Mouse (Mus musculus) megakaryocyte progenitor cell, adult 5-6 weeks (primary cell): ENCODE results near the gene Gm11758. TPM values are rescaled to one million over a fixed set of nuclear protein-coding genes. Genes with fewer than 3 reads are reported as not detected.
"Not testable (repeated sequence)": the region's sequence is repeated elsewhere in the genome, so short reads cannot be mapped to it uniquely, and the experiment has no call there.

ENCODE experiments used
- ATAC-seq: replicated peaks from 2 replicates; pipeline ENCODE4 v1.8.0; 2016; ENCODE audit warnings: mild to moderate bottlenecking, moderate TSS enrichment, inconsistent platforms; ENCODE audit not compliant: poor library complexity
- total RNA-seq, 2 experiments: library from RNA; stranded (forward) in 1 of 2; stranded (reverse) in 1 of 2; fragments of 157-497, 149-512 nt in 1 of 2; fragments of 200-1000 nt in 1 of 2; gene quantifications; 2 replicates each; pipeline versions ENCODE4 v1.2.3 to v1.2.4; 2015 to 2017

Gm11758 gene
- not detected in 2 replicates for total RNA-seq (2015)
- not detected in 2 replicates for total RNA-seq (2017)

DNA sequence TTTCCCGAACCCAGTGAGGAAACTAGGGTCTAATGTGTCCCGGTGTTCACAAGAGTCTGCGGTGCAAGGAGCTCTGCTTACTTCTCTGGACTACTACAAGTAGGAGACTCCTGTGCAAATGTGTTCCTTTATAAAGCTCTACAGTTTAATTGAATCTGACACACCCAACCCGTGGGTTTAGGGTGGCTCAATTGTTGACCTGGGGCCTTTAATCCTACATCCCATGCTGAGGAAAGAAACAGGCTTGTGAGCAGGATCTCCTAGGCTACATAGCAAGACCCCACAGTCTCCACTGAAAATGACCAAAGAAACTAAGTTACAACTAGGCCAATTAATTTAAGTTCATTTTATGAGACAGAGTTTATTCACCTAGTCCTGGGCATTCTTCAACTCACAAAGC, at the start of gene Gm11758:
Gene Gm11758 (minus strand): TSS at position 101 of the 400 bp plus-strand sequence.
- not testable (repeated sequence) for ATAC-seq

DNA sequence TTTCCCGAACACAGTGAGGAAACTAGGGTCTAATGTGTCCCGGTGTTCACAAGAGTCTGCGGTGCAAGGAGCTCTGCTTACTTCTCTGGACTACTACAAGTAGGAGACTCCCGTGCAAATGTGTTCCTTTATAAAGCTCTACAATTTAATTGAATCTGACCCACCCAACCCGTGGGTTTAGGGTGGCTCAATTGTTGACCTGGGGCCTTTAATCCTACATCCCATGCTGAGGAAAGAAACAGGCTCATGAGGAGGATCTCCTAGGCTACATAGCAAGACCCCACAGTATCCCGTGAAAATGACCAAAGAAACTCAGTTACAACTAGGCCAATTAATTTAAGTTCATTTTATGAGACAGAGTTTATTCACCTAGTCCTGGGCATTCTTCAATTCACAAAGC, 44.6 kb upstream of the Gm11758 start, which contains the start of gene Gm11756:
Gene Gm11756 (minus strand): TSS at position 101 of the 400 bp plus-strand sequence.
- not testable (repeated sequence) for ATAC-seq

DNA sequence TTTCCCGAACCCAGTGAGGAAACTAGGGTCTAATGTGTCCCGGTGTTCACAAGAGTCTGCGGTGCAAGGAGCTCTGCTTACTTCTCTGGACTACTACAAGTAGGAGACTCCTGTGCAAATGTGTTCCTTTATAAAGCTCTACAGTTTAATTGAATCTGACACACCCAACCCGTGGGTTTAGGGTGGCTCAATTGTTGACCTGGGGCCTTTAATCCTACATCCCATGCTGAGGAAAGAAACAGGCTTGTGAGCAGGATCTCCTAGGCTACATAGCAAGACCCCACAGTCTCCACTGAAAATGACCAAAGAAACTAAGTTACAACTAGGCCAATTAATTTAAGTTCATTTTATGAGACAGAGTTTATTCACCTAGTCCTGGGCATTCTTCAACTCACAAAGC, 29.8 kb upstream of the Gm11758 start, which contains the start of gene Gm13871:
Gene Gm13871 (minus strand): TSS at position 101 of the 400 bp plus-strand sequence.
- not testable (repeated sequence) for ATAC-seq

DNA sequence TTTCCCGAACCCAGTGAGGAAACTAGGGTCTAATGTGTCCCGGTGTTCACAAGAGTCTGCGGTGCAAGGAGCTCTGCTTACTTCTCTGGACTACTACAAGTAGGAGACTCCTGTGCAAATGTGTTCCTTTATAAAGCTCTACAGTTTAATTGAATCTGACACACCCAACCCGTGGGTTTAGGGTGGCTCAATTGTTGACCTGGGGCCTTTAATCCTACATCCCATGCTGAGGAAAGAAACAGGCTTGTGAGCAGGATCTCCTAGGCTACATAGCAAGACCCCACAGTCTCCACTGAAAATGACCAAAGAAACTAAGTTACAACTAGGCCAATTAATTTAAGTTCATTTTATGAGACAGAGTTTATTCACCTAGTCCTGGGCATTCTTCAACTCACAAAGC, 14.9 kb upstream of the Gm11758 start, which contains the start of gene Gm11757:
Gene Gm11757 (minus strand): TSS at position 101 of the 400 bp plus-strand sequence.
- ATAC-seq: not testable (repeated sequence)

DNA sequence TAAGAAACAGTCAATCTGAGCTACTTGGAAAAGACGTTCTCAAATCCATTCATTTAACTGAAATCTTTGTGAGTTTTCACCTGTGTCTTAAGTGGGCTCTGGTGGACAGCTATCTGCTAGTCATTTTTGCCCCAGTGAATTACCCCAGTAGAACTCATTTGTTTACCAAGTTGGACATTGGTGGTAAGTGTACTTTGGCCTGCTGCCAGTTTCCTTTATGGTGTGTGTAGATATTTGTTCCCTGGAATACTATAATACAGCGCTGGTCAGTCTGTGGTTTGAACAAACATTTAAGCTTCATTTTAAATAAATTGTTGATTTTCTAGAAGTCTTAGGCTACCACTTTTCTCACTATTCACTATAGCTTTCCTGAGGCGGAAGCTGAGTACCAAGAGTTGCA, 49.5 kb downstream of the Gm11758 start:
- ATAC-seq: no peak

Other genes with a start within 250 kb of the Gm11758 start
- gene Gm11236, start 238.1 kb downstream of the Gm11758 start, total RNA-seq (2015): not detected in 2 replicates
- not detected in 2 replicates for gene Gm11236, start 238.1 kb downstream of the Gm11758 start, total RNA-seq (2017)
- not detected in 2 replicates for gene Gm11239, start 207.9 kb downstream of the Gm11758 start, total RNA-seq (2015)
- not detected in 2 replicates for gene Gm11239, start 207.9 kb downstream of the Gm11758 start, total RNA-seq (2017)
- not detected in 2 replicates for gene Gm428, start 192.8 kb downstream of the Gm11758 start, total RNA-seq (2015)
- not detected in 2 replicates for gene Gm428, start 192.8 kb downstream of the Gm11758 start, total RNA-seq (2017)
- not detected in 2 replicates for gene Rasef, start 85.3 kb downstream of the Gm11758 start, total RNA-seq (2015)
- not detected in 2 replicates for gene Rasef, start 85.3 kb downstream of the Gm11758 start, total RNA-seq (2017)
- not detected in 2 replicates for gene Gm11757, start 14.8 kb upstream of the Gm11758 start, total RNA-seq (2015)
- not detected in 2 replicates for gene Gm11757, start 14.8 kb upstream of the Gm11758 start, total RNA-seq (2017)
- not detected in 2 replicates for gene Gm13871, start 29.7 kb upstream of the Gm11758 start, total RNA-seq (2015)
- not detected in 2 replicates for gene Gm13871, start 29.7 kb upstream of the Gm11758 start, total RNA-seq (2017)
- not detected in 2 replicates for gene Gm11756, start 44.5 kb upstream of the Gm11758 start, total RNA-seq (2015)
- gene Gm11756, start 44.5 kb upstream of the Gm11758 start, total RNA-seq (2017): not detected in 2 replicates
- gene 2310002L09Rik, start 74.6 kb upstream of the Gm11758 start, total RNA-seq (2015): not detected in 2 replicates
- not detected in 2 replicates for gene 2310002L09Rik, start 74.6 kb upstream of the Gm11758 start, total RNA-seq (2017)
- not detected in 2 replicates for gene Frmd3, start 137.2 kb upstream of the Gm11758 start, total RNA-seq (2015)
- gene Frmd3, start 137.2 kb upstream of the Gm11758 start, total RNA-seq (2017): not detected in 2 replicates